Mouse (Mus musculus) CD8-positive naive resting alpha-beta T cell, adult 2 months (primary cell): ENCODE measurements around the gene Padi1.

ENCODE experiments used
- DNase-seq, 2 experiments: peaks; one replicate each; pipeline ENCODE4 v3.0.0; 2022; ENCODE audit warnings: low read depth in 2 of 2, low spot score in 2 of 2

Padi1 gene

GRCm38 (mm10) chr4:140785217-140785616 is 60.4 kb downstream of the Padi1 start:
- no peak for DNase-seq

- no peak for DNase-seq
Measured at GRCm38 (mm10) chr4:140784292-140784945, 61.2 kb downstream of the Padi1 start.

- no peak for DNase-seq
Measured at GRCm38 (mm10) chr4:140782821-140783220, 62.8 kb downstream of the Padi1 start.

DNA sequence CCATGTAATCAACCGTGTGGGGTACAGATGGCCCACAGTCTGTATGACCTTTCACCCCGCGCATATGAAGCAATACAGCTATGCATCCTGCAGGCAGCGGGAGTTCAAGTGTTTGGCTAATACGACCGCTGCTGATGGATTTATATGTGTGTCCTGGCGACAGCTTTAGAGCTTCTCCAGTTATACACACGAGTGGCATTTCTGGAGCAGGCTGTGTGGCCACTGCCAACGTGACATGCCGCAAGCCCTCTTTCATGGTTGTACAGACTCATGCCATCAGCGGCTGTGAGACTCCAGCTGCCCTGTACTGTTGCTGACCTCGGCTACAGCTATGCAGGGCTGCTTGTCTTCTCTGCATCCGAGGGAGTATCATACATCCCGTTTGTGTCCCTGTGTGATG is 65.1 kb downstream of the Padi1 start:
- no peak for DNase-seq

DNA sequence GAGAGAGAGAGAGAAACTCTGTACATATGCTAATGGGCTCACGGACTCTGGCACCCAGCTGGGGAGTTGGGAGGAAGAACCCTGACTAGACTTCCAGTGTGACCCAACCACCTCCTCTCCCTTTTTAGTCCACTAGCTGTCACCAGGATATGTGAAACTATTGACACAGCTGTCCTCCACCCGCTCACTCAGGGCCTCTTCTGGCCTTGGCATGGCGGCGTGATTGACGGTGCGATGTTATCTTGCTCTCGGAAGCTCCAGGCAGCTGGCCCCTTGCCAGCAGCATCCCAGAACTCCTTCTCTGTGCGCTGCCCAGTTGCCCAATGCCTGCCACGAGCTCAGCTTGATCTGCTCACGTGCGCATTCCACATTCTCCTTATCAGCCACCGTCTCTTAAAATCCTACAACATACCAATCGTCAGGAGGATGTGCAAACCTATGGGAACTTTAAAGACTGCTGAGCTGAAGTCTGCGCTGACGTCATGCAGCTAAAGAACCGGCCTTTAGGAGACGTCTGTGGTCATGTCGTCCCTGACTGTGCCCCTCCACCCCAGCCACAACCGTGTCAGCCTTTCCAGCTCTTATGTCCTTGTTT is 65.7 kb downstream of the Padi1 start:
- no peak for DNase-seq

- no peak for DNase-seq
Measured at GRCm38 (mm10) chr4:140776623-140777022, 69.0 kb downstream of the Padi1 start.

DNA sequence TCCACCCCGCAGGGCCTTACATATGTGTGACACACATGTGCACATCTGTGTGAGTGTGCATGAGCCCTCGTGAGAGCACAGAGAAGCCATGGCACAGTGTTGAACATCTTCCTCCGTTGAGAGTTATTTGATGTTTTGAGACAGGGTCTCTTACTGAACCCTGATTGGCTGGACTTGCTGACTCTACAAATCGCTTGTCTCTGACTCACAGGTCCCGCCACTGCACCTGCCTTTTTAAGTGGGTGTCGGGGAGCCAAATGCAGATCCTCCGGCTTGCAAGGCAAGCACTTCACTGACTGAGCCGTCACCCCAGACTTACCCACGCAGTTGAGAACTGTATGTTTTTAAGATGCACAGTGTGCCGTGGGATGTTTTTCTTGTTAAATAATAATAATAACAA is 69.7 kb downstream of the Padi1 start:
- DNase-seq: no peak

DNA sequence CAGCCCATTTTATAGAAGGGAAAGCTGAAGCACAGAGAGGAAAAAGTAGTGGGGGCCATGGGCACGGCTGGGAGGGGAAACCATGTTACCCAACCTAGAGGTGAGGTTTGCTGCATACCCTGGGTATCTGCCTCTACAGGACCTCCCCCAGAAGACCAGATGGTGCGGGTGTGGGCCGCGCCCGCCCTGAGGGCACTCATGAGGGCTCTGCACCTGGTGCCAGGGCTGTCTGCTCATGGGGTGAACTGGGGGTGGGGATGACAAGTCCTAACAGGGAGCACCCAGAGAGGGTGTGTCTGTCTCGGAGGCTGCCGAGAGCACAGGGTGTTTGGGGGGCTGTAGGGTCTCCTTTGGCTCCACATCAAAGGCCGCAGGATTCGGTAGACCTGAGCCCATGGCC is 70.7 kb downstream of the Padi1 start:
- no peak for DNase-seq

GRCm38 (mm10) chr4:140774025-140774800 is 71.4 kb downstream of the Padi1 start, which contains the start of gene Padi4:
TSS of gene Padi4 (minus strand) at chr4:140774236.
- DNase-seq: no peak

DNA sequence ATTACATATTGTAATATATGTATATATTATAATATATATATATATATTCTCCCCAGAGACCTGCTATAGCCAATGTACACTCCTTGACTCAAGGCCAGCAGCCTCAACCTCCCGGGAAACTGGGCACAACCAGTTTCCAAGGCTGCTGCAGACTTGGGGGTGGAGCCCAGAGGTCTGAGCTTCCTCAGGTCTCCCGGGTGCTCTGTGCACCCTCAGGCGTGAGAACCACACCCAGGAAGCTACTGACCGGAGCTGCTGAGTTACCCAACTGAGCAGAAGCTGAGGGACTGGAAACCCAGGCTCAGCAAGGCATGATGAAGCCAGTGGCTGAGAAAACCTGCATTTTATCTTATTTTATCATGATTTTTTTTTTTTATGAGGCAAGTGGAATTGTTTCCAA is 74.5 kb downstream of the Padi1 start:
- no peak for DNase-seq

GRCm38 (mm10) chr4:140770433-140770832 is 75.1 kb downstream of the Padi1 start:
- no peak for DNase-seq

DNA sequence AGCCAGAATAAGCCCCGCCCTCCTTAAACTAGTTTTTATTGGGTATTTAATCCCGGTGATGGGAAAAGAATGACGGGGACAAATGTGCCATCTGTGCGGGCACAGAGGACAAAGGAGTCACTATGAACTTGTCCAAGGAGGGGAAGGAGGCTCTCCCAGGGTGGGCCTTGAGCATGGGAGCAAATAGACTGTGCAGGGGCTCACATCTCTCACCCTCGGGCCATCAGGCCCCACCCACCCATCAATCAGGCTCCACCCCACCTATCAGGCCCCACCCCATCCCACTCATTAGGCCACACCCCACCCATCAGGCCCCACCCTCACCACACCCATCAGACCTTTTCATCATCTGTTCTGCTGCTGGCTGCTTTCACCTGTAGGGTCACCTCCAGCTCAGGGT is 76.6 kb downstream of the Padi1 start:
- no peak for DNase-seq

GRCm38 (mm10) chr4:140765936-140766335 is 79.6 kb downstream of the Padi1 start:
- no peak for DNase-seq

DNA sequence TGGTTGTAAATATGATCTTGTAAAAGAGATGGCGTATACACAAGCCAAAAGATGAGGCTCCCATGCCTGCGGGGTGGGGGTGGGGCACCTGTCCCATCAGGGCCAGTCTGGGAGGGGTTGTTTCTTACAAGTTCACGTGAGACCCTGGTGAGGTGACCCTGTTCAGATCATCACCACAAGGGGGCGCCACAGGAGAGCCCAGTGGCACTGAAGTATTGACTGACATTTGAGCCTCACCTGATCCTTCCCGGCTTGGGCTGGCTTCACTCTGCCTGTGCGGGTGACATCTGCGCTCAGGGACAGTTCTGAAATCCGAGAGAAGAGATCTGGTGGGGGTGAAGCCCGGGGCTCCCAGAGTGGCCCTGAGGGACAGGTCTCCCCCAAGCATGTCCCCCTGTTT is 82.4 kb downstream of the Padi1 start:
- DNase-seq: peak; percentile 58 to 67
